Mouse (Mus musculus) c-Kit-positive CD71-negative TER-119-negative erythroid progenitor cells, embryonic 14.5 days (primary cell): Measurements from ENCODE around the gene Cadm1.

ENCODE experiments used
- DNase-seq: peaks from one replicate; pipeline ENCODE4 v3.0.0-alpha.2; 2013; ENCODE audit warnings: low read depth

The Cadm1 gene

DNA sequence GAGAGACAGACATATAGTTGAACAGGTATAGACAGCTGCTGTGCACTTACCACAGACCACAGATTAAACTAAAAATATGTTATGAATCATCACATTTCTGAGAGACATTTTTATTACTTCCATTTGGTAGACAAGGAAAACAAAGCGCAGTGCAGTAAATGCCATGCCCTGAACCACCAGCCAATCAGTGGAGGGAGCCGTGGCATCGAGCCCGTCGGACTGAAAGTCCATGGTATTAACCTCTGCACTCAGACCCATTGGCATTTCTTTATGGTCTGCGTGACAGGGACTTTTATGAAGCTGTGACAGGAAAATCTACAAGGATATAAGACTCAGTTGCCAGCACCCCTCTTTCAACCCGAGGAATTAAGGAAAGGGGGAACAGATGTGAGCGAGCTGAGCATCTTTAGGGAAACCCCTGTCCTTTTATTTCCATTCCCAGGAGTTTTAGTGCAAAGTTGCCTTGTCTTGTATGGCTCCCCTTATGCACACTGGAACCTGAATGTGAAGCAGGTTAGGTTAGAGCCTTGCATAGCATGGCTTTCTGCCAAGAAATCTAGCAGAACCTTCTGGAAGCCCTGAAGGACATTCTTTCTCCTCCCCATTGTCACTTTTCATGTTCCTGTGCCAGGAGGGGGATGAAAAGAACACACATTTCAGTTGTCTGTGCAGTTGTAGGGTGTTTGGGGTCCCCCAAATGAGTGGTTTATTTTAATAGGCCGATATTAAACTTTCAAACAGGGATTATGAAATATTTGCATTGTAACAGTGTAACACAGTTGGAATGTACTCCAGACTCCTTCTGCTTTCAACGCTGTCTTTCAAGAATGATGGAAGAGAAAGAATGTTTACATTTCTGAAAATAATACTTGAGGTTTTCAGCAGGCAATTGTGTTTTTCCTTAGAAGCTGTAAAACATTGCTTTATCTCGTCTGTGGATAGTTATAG, 145.1 kb downstream of the Cadm1 start:
- no peak for DNase-seq

DNA sequence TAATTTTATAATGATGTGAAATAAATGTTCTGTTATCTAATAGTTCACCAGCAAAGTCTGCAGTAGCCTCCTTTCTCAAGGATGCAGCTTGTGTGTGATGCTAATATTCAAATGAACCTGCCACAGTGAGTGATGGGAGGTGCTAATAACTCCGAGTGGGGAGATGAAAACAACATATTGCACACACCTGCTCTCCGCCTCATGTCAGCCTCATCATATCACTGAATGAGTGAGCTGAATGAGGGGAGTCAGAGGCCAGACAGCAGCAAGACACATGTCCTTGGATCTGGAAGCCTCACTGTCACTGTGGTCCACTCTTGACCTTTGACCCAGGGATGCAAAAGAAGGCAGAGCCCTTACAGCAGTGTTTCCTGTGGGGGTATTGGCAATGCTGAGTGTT, 156.9 kb downstream of the Cadm1 start:
- DNase-seq: no peak

DNA sequence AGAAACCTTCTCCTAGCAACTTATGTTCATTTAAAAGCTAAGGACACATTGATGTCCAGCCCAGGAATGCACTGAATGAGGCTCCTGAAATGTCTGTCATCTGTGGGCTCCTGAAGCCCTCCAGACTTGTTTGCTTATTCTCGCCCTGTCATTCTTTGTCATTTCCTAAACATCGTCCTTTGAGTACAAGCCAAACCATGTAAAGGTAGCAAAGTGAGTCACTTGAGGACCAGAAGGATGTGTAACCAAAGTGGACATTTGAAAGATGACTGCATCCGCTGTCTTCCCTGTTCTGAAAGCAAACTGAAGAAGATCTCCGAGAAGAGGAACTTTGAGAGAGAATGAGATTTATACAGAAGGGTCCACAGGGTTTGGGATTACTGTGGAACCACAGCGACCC, 157.6 kb downstream of the Cadm1 start:
- DNase-seq: no peak

DNA sequence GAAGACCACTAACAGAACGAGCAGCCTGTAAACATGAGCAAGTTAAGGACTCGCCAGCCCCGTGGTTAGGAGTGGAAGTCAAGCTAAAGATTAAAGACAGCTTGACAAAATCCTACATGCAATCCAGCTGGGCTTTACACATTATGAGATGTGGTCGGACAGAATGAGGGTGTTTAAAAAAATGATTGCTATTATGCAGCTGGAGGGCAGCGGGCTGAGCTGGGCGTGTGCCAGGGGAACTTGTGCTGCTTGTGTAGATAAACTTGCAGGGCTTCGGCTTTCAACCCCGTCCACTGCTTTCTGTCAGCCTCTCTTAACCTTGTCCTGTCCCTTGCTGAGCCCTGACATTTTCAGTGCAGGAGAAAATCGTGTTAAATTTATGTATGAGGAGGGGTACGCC, 158.3 kb downstream of the Cadm1 start:
- DNase-seq: no peak

DNA sequence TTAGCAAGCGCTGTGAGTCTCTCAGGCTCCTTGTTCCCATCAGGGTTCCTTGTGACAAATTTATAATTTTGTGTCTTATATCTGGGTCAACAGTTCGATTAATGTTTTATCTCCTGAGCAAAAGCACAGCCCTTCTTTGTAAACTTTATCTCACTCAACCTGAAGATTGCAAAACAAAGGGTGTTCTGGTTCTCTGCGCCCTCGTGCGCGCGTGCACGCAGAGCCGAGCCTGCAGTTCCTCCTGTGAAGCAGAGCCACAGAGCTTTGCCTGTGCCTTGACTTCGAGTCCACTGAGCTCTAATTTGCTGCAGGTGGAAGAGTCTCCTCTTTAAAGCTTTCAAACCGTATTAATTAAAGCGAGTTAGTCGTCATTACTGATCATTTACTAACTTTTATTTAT, 162.9 kb downstream of the Cadm1 start:
- no peak for DNase-seq

DNA sequence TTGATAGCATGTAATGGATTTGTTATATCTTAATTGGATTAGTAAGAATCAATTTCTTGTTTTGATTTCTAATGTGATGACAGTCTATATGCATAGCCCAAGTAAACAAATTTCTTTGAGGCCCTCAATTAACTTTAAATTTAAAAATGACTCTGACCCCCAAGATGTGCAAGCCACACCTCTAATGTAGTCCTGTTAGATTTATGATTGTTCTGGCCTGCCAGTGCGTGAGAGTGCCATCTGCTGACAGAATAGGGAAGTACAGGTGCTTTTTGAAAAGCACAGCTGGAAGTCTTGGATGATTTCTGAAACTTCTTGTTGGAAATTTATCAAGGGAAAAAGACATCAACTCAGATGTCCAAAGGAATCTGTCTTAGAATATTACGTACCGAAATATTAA, 169.1 kb downstream of the Cadm1 start:
- DNase-seq: peak; percentile 26

DNA sequence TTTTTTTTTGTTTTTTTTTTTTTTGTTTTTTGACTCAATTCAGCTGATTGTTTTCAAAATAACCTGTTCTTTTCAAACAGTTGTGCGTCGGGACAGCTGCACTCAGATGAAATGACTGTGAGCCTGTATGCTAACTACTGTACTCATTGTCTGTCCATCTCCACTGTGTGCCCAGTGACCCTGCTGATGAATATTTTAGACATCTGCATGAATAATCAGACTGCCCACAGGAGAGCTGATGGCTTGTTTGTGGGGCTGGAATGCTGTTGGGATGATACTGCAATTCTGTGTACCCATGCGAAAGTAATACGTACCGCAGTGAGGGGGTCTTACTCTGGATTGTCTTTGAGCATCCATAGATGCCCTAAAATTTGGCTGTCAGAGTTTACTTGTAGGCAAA, 170.0 kb downstream of the Cadm1 start:
- no peak for DNase-seq

DNA sequence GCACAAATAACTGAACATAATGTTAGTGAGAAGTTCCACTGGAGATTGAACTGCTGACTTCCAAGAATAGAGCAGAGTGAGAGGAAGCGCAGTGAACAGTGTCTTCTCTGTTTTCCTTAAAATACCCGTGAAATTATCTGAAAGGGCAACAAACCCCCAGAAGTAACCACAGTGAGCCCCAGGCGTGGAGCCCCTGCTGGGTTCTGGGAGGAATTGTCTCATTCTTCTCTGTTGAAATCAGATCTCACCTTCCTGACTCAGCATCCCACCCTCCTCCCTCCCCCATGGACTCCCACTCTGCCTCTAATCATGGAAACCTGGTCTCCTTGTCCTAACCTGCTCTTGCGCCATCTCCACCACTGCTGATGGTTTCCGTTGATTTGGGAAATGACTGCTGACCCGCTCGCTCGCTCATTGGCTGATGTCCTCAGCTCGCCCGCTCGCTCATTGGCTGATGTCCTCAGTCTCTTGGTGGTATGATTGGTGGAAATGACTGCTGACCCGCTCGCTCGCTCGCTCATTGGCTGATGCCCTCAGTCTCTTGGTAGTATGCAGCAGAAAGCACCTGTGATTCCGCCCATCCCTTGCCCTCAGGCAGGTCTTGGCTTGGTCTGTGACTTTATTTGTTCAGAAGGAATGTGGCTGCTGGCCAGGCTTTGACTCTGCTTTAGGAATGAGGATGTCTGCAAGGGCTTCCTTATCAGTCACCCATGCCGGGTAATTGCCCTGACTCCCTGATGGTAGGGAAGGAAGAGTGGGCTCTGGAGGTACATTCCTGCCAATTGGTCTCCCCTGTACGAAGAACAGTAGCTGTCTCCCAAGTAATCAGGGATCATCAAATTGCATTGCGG, 173.3 kb downstream of the Cadm1 start:
- no peak for DNase-seq

DNA sequence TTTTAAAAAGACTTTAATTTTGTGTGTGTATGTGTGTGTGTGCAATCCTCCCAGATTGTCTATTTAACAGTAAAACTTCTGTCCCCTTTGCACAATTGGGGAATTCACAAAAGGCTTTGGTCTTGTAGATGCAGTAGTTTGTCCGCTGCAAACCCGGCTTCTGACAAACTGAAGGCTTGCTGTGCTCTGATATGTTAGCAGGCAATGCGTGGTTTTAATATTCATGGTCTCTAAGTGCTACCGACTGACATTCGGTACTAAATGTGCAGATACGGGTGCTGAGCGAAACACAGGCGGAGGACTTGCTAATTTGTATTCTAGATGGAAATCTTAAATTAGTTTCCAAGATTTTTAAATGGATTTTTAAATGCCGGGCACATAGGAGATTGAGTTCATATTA, 176.4 kb downstream of the Cadm1 start:
- DNase-seq: no peak

DNA sequence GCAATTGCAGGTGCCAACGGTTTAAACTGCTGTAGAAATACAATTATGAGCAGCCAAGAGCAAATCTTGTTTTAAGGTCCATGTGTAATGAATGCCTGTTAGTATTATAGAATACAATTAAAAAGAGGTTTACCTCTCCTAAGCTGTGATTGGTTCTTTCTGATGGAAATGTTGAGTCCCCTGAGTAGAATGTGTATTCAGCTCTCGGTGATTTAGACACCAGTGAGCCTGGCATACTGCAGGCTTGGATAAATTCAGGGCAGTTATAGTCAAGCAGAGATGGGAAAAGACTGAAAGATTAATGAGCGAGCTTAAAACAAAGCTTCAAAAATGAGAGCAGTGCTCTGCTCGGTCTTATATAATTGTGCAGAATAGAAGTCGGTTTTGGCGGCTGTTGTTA, 177.4 kb downstream of the Cadm1 start:
- no peak for DNase-seq

DNA sequence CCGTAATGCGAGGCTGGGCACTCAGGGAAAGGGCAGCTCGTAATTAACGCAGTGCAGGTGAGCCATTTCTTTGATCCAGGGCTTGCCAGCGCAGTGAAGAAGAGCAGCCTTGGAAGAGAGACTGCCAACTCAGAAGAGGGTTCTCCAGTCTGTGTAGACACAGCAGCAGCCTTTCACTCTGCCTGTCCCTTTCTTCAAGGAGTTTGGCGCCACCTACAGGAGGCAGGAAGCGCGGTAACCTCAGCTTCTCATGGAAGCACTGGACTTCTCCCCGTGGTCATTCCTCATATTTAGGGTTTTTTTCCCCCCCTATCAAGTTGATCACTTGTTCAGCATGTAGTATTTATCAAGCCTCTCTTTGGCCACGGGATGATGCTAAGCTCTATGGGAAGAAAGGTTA, 178.3 kb downstream of the Cadm1 start:
- DNase-seq: peak; percentile 69

DNA sequence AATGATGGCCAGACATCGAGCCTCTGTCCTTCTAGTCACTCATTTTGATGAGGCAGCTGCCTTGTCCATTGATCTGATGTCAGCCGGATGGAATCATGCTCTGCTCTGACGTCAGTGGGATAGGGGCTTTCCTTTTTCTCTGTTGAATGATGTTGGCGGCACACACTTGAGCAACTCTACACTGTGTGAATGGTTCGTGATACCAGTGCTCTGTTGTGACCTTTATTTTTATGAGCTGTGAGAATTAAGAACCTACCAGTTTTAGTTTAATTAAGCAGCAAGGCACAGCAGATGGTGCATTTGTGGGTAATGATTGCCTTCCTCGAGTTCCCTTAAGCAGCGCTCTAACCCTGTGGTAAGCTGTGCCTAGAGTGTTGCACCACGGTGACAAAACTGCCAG, 181.0 kb downstream of the Cadm1 start:
- DNase-seq: no peak

DNA sequence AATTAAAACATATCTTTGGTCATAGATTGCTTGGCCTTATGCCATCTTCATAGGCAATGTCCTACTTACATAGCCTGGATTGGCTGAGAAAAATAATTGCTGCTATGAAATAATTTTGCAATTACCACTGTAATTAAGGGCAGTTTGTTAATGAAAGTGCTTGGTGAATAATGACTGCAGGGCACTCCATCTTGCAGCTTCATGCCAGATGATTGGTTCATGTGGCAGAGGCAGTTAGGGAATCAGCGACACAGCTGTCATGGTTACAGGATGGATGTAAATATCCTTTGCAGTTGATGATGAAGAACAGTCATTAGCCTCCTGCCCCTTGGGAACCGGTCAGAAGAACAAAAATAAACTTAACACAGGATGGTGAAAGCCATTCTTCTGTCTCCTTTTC, 184.6 kb downstream of the Cadm1 start:
- no peak for DNase-seq

DNA sequence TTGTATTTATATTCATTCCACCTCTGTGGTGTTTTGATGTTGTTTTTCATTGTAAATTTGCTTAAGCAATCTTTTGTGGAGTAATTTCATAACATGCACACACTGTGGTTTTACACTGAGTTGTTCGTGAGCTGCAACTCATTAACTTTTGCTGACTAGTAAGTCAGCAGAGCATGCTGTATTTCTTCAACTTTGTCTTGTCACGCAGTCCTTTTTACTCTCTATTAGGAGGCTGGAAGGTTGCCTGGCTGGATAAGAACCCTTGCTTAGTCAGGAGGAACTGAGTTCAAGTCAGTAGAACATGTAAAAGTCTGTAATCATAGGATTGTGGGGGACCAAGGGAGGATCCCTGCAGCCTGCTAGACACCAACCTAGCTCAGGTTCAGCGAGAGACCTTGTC, 185.4 kb downstream of the Cadm1 start:
- no peak for DNase-seq

DNA sequence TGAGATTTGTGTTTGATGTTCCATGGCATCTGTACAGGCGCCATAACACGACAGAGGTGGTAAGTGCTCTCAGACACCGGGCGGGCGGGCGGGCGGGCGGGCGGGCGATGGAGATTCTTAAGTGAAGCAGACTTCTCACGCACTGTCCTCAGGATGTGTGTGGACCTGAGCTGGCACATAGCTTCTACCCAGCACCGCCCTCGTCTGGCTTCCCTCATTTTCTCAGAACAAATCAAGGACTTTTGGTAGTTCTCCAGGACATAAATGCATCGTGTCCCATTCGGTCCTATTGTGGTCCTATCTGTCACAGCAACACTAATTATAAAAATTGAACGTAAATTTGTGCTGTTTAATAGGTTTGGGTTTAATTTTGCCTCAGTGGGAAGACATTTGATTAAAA, 186.9 kb downstream of the Cadm1 start:
- DNase-seq: no peak

DNA sequence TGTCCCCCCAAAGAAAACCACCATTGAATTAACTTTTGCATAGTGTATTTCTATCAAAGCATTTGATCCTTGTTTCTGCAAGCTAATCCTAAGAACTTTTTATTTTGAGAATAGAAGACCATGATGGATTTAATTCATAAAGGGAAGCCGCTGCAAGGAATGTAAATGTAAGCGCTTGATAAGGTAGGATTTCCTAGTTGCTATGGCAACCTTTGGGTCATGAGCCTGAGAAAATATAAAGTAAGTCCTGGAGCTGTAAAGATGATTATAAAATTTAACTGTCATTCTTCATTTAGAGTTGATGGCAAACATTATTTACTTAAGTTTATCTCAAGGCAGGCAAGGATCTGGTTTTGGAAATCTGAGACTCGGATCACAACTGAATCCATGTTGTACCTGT, 197.6 kb downstream of the Cadm1 start:
- DNase-seq: no peak

DNA sequence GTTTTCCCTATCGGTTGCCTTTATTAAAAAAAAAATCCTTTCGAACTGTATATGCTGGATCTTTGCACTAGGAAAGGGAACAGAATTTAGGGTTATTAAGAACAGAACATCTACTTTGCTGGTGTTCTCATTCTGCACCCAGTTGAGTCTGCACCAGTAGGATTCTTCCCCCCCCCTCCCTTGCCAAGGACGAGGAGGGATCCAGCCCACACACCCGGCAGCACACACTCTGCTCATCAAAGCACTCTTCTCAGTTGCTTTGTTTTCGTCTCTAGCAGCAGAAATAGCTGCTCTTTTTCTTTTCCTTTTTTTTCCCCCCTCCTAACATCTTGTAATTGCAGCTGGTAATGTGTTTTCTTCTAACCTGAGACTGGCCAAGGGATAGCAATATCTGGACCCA, 198.9 kb downstream of the Cadm1 start:
- no peak for DNase-seq

DNA sequence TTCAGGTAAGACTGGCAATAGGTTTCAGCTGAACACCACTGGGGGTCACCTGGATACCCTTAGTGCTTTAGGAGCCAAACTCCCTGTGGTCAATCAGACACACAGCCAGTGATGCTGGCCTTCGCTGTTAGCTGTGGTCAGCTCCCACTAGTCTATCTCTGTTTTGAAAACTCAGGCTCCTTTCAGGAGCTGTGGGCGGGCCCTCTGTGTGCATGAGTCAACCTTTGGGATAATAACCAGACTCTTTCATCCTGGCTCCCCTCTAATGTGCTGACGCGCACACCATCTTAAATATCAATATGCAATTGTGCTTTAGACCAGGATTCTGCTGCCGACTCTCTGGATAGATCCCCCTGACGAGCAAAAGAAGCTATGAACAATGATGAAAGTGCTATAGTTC, 200.3 kb downstream of the Cadm1 start:
- DNase-seq: no peak

DNA sequence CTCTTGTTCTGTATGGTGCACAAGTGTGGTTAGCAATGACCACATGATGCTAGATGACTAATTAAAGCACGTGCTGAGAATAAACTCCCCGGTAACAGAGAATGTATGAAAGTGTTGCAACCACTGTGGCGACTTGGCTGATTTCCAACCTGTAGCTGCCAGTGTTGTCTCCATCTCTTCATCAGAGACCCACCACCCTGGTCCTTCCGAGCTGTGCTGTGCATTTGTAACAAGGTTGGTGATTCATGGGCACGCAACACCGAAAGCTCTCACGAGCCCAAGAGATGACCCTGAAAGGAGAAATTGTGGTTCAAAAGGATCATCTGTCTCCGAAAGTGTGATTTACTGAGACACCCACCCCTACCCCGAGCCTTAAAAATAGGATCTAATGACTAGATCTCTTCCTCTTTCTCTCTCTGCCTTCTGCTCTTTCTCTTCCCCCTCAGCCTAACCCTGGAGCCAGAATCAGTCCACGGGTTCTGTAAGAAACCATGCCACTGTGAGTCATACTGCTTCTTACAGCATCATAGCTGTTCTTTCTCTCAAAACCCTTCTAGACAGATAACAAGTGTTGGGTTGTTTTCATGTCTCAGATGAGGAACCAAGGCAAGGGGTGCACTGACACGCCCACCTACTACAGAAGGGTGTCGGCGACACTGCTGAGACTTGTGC, 203.9 kb downstream of the Cadm1 start:
- DNase-seq: peak; percentile 54

DNA sequence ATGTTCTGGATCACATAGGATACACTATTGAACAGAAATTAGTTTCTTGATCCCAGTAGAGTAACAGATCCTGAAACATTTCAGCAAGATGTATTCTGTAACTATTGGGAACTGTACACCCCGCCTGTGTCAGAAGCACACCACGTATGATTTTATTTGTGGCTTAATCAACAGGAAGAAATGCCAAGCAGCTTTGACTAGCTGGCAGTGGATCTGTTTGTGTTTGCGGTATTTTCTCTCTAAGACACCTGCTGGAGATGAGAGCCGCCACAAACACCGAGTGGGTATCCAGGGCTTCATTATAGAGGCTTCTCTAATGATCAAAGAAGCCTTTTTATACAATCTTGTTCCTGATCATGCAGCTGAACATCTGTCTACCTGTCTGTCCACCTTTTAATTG, 204.9 kb downstream of the Cadm1 start:
- DNase-seq: no peak

DNA sequence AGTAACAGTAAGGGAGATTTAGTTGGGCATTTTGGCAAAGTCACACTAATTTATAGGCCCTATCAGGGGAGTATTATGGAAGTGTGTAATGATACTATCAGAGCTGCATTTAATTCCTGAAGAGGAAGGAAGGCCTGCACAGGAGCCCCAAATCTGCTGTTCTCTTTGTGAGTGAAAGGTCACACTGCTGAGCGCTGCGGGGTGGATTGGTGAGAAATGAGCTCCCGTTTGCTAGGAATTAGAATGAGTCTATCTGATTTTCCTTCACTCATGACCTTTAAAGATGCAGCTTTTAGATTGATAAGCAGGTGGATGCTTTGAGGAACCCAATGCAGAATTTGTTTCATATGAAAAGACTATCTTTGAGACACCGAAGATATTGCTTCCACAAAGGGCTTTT, 208.8 kb downstream of the Cadm1 start:
- no peak for DNase-seq

DNA sequence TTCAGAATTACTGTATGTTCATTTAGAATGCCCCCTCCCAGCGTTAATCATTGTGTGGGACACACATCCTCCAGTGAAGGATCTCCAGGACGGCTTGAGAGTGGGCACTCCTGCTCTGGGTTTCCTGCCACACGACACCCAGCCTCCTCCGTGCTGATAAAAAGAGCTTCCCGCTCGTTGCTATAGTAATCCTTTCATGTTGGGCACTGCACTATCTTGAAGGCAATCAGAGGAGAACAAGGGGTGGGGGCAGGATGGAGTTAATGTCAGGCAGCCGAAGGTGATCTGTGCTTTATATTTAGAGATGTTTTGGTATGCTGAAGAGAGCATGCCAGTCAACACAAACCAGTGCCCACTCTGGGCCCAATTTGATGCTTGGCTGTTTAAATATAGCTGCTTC, 209.3 kb downstream of the Cadm1 start:
- no peak for DNase-seq

DNA sequence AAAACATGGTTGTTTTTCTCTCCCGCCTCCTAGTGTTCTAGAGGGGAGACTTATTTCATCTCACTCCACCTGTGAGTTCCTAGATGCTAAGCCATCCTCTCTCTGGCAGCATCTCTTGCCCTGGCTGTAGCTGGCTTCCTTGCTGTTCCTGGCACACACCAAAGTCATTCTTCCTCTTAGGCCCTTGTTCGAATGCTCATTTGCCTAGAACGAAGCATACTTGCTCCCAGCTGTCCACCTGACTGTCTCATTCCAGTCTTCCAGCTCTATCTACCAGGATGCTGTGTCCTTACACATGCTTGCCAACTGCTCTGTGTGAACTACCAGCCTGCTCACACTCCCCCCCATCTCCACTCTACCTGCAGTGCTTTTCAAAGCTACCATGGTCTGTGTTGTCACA, 211.8 kb downstream of the Cadm1 start:
- no peak for DNase-seq
